Mouse (Mus musculus) liver, embryonic 14.5 days (tissue): Measurements from ENCODE around the gene Triobp. TPM values are rescaled to one million over a fixed set of nuclear protein-coding genes. Genes with fewer than 3 reads are reported as not detected.

Experiments
- ATAC-seq: fragments of 200-750 bp; cut with Nextera tagmentation; 2 replicates; pipeline ENCODE4 v1.8.0; 2017; ENCODE audit warnings: moderate number of reproducible peaks, mild to moderate bottlenecking, moderate library complexity; ENCODE audit not compliant: insufficient read depth
- DNase-seq, 3 experiments: peaks; one replicate each; pipeline ENCODE4 v3.0.0-alpha.2; 2012 to 2013; ENCODE audit warnings: low read depth in 3 of 3, low spot score in 3 of 3
- H3K27ac ChIP-seq: fragments of 300-500 bp; sonication (generic); 2 replicates; pipeline ENCODE4 v1.5.1; 2014; ENCODE audit warnings: moderate library complexity, mild to moderate bottlenecking, control low read depth, inconsistent platforms
- H3K27me3 ChIP-seq: fragments of 300-500 bp; sonication (generic); 2 replicates; pipeline ENCODE4 v1.6.1; 2014; ENCODE audit warnings: mild to moderate bottlenecking, low read length, moderate library complexity; ENCODE audit not compliant: control insufficient read depth, insufficient read depth
- H3K36me3 ChIP-seq: fragments of 300-500 bp; sonication (generic); replicated peaks from 2 replicates; pipeline ENCODE4 v1.6.1; 2014; ENCODE audit warnings: low read depth; ENCODE audit not compliant: control insufficient read depth, insufficient read depth
- H3K4me1 ChIP-seq, 2 experiments: fragments of 200-500 bp in 1 of 2; fragments of 300-500 bp in 1 of 2; sonication (generic) in 1 of 2; replicated peaks; 2 replicates each; pipeline ENCODE4 v1.6.1; 2012 to 2014; ENCODE audit warnings: antibody characterized with exemption in 1 of 2, inconsistent platforms in 1 of 2, low read length in 1 of 2; ENCODE audit not compliant: control insufficient read depth in 2 of 2, insufficient read depth in 2 of 2
- H3K4me2 ChIP-seq: fragments of 300-500 bp; sonication (generic); 2 replicates; pipeline ENCODE4 v1.6.1; 2014; ENCODE audit warnings: low read depth, mild to moderate bottlenecking, control low read depth, moderate library complexity
- H3K4me3 ChIP-seq, 2 experiments: fragments of 200-500 bp in 1 of 2; fragments of 300-500 bp in 1 of 2; sonication (generic) in 1 of 2; 2 replicates each; pipeline ENCODE4 v1.5.1; 2012 to 2014; ENCODE audit warnings: low read depth in 2 of 2, low read length in 2 of 2, mild to moderate bottlenecking in 2 of 2, control low read depth in 1 of 2, inconsistent platforms in 1 of 2, moderate library complexity in 1 of 2; ENCODE audit not compliant: insufficient read depth in 1 of 2
- H3K9ac ChIP-seq: fragments of 300-500 bp; sonication (generic); replicated peaks from 2 replicates; pipeline ENCODE4 v1.6.1; 2014; ENCODE audit warnings: mild to moderate bottlenecking, control low read depth, moderate library complexity
- H3K9me3 ChIP-seq: fragments of 300-500 bp; sonication (generic); 2 replicates; pipeline ENCODE4 v1.6.1; 2016; ENCODE audit warnings: low read length, mixed read lengths; ENCODE audit not compliant: control insufficient read depth
- CTCF ChIP-seq: IDR thresholded peaks from 2 replicates; pipeline ENCODE4 v1.5.1; 2016; ENCODE audit warnings: antibody characterized with exemption, low read depth, control low read depth
- EP300 ChIP-seq: IDR thresholded peaks from 2 replicates; pipeline ENCODE4 v1.6.1; 2016; ENCODE audit warnings: antibody characterized with exemption, low read depth
- WGBS: fragments of 180-500 bp; shearing (Covaris S2); extraction: QIAGEN DNeasy Blood & Tissue Kit; methylation state at CpG from one replicate; pipeline ENCODE4 v1.1.7; 2014; ENCODE audit not compliant: insufficient replicate concordance; 5-methylcytosine and 5-hydroxymethylcytosine counted together
- polyA plus RNA-seq, 2 experiments: library from polyadenylated mRNA; depleted of rRNA in 1 of 2; stranded (reverse) in 1 of 2; unstranded in 1 of 2; fragments of >200 nt; fragmentation: Nextera tagmentation in 1 of 2; extraction: Ambion mirVana in 1 of 2; gene quantifications; 2 replicates each; pipeline versions ENCODE4 v1.2.1 to v1.2.3; 2012 to 2014

Gene Triobp
- polyA plus RNA-seq, 2 experiments: 12.3 to 17.0 TPM

DNA sequence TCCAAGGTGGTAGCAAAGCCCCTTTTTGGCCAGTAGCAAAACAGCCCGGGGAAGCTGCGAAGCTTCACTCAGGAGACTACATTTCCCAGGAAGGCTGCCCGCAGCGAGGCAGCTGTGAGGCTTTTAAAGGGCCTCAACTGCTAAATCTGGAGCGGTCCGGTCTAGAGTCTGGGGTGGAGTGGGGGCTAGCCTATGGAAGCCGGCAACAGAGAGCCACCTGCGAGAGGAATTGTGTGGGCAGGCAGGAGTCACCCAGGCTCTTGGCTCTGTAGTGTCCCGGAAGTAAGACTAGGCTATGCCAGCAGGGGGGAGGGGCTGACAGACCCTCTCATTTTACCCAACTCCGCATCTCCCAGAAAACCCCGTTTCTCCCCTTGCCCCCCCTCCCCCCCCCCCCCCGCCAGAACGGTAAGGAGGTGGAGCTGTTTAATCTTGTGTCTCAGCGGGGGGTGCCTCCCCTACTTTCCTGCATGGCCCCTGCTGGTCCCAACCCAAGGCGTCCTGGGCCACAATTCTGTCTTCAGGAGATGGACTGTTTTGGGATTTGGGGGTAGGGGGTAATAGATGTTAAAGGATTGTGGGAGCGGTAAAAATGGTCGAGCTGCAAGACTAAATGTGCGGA, 78.3 kb downstream of the Triobp start:
- Histone ChIP-seq H3K27me3 (peaks cover 59% of the 10 kb centered on the region), H3K9me3 (no peaks in the 10 kb centered on the region), H3K4me3 (no peak overlapping the region), H3K9ac (no peak overlapping the region), H3K4me1 (peaks cover 0 to 8% of the 10 kb centered on the region in 2 experiments; a peak in 3 of 4 replicates), H3K27ac (no peak overlapping the region), H3K36me3 (no peaks in the 10 kb centered on the region), H3K4me2 (peak overlapping the region; percentile 31)
- DNase-seq (no peak), ATAC-seq (no peak)
- no peak for TF ChIP-seq EP300
- no peak for TF ChIP-seq CTCF
- WGBS: 18% methylated on average over 17 of the region's 18 CpGs

DNA sequence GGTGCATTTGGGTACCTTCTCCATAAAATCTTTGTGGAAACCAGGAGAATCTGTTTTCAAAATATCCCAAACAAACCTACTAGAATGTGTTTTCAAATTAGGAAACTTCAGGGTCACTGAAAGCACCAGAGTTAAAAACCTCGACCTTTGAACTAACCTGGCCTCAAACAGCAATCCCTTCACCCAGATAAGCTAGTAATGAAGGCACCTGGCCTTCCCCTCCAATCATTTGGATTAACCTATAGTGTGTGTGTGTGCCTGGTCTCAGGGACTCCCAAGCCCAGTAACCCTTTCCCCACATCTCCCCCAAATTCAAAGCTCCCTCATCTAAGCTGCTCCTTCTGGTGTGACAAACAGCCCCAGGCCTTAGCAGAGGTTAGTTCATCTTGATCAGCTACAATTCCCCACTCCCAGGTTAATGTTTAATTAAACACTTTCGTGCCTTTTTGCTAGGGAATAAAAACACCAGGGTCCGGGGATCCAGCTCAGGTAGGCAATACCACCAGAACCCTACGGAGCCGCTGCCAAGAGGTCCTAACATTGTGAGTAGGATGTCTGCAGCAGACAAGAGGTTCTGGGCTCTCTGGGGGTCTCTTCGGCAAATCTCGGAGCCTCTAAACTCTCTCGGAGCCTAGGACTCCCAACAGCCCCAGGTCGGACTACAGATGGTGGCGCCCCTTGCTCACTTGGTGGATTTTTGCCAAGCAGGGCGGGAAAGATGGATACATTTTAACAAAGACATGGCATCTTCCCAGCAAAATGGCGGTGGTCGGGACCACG, 79.2 kb downstream of the Triobp start:
- TF ChIP-seq EP300 (no peak), CTCF (no peak)
- H3K27me3 ChIP-seq: peaks cover 65% of the 10 kb centered on the region
- H3K4me2 ChIP-seq: peak overlapping the region; percentile 81
- 54% methylated on average over 14 of the region's 14 CpGs for WGBS
- H3K4me1 ChIP-seq: peaks cover 0 to 8% of the 10 kb centered on the region in 2 experiments; a peak in 3 of 4 replicates
- H3K27ac ChIP-seq: no peak overlapping the region
- no peaks in the 10 kb centered on the region for H3K9me3 ChIP-seq
- no peak overlapping the region for H3K9ac ChIP-seq
- ATAC-seq (no peak), DNase-seq (no peak)
- H3K4me3 ChIP-seq: peak overlapping the region; percentile 57 to 63
- H3K36me3 ChIP-seq: no peaks in the 10 kb centered on the region

DNA sequence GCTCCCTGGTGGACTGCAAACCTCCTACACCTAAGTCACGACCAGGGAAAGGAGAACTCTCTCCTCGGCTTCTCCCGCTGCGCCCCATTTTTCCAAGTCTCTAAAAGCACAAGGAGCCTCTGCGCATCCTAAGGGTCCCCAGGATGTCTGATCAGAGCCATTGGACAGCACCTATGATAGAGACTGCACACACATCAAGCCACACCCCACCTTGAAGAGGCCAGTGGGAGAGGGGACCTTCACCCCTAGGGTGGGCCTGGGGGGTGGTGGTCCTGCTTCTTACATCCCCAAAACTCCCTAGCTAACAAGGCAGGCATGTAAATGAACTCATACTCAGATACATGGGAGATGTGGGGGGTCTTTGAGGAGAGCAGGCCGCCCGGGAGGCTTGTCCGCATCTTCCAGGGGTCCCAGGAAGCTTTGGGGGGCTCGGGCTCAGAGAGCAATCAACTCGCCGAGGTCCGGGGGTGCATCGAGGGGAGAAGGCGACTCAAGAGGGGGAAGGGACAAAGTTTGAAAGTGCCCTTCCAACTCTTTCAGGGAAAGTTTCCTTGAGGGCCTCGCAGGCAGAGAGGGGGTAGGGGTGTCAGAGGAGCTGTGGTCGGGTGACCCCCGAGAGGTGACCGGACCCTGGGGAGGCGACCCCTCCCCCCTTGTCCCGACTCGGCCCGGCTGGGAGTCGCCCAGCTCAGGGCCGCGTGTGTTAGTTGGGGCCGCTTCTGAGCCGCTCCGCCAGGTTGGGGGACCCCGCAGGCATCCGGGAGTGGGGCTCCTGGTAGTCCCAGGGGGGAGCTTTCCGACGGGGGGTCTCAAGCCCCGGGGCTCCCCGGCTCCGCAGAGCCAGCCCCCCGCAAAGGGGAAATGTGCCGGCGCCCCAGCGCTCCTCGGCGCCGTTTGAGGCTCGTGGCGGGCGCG, 80.0 kb downstream of the Triobp start:
- Histone ChIP-seq H3K4me3 (peak overlapping the region; percentile 57 to 63), H3K36me3 (no peaks in the 10 kb centered on the region), H3K9ac (peak overlapping the region; percentile 81), H3K27me3 (peaks cover 65% of the 10 kb centered on the region), H3K27ac (peak overlapping the region; percentile 13; the same call in 1 of the 2 replicates), H3K4me2 (peak overlapping the region; percentile 81), H3K9me3 (no peaks in the 10 kb centered on the region), H3K4me1 (peaks cover 0 to 8% of the 10 kb centered on the region in 2 experiments; a peak in 3 of 4 replicates)
- no peak for DNase-seq
- ATAC-seq: peak; percentile 19; the same call in 1 of the 2 replicates
- TF ChIP-seq CTCF (no peak), EP300 (no peak)
- WGBS: 6% methylated on average over 45 of the region's 46 CpGs

DNA sequence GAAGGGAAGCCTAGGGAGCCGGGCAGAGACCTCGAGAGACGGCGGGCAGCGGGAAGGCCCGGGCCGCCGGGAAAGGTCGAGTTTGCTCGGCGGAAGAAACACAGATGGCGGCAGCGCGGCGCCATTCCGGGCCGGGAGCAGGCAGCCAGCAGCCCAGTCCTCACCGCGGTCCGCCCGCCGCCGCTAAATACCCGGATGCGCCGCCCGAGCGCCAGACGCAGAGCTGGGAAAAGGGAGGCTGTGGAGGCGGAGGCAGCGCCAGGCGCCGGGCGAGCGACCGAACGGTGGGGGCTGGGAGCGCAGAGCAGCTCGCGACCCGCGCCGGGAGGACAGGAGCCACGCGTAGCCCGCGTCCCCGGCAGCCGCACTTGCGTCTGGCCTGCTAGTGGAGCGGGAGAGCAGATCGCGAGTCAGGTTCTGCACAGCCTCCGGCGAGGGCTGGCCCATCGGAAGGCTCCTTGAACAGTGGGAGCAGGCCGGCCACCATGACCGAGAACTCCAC, 80.8 kb downstream of the Triobp start, which contains the start of gene H1f0:
Gene H1f0 (plus strand): TSS at position 214 of the 502 bp plus-strand sequence.
- H3K9ac ChIP-seq: peak within 1 kb of the TSS; percentile 81
- under 1% methylated on average over 58 of the region's 58 CpGs for WGBS
- ATAC-seq (peak; percentile 63), DNase-seq (peak in 2 of 3 experiments; percentile 28 to 50)
- H3K9me3 ChIP-seq: no peaks in the 10 kb centered on the region
- peak within 1 kb of the TSS; percentile 81 for H3K4me2 ChIP-seq
- peaks cover 65% of the 10 kb centered on the region for H3K27me3 ChIP-seq
- H3K27ac ChIP-seq: peak within 1 kb of the TSS; percentile 13; the same call in 1 of the 2 replicates
- H3K4me3 ChIP-seq: peak within 1 kb of the TSS; percentile 57 to 63
- TF ChIP-seq EP300 (no peak), CTCF (no peak)
- peaks cover 0 to 5% of the 10 kb centered on the region in 2 experiments; a peak in 3 of 4 replicates for H3K4me1 ChIP-seq
- no peaks in the 10 kb centered on the region for H3K36me3 ChIP-seq
